ENCODE assay signal across 7 mouse cellular contexts in genomic region chr9:53990921-53991320, GRCm38 (mm10). TPM values are rescaled to one million over a fixed set of nuclear protein-coding genes. Genes with fewer than 3 reads are reported as not detected.
DNase-seq lines count a peak whose midpoint lies in the region; ATAC-seq and TF ChIP-seq lines count a peak whose summit lies in the region.

No protein-coding gene starts in this region.

- no peak overlapping the region for H3K9ac ChIP-seq in liver, adult 2 months (ENCODE audit: low read depth, low read length)
- H3K9ac ChIP-seq in liver, embryonic 11.5 days (ENCODE audit: low read depth, low read length) = no peak overlapping the region
- no peak overlapping the region for H3K9ac ChIP-seq in hindbrain, embryonic 16.5 days (ENCODE audit: low read depth, low read length)
- H3K9ac ChIP-seq in lung, embryonic 14.5 days = no peak overlapping the region

- H3K79me2 ChIP-seq in liver, adult 2 months (ENCODE audit: control insufficient read depth, insufficient read depth, low read length) = no peaks in the 10 kb centered on the region

- ATAC-seq in liver, embryonic 11.5 days (replicated peaks; ENCODE audit: low FRiP score) = no peak
- ATAC-seq in Patski = no peak
- ATAC-seq in hindbrain, embryonic 16.5 days = peak; percentile 92
- peak; percentile 84 for ATAC-seq in lung, embryonic 14.5 days (ENCODE audit: insufficient read depth)

- H3K27me3 ChIP-seq in liver, adult 2 months (ENCODE audit: control insufficient read depth, insufficient read depth, low read length) = 0 out of 2 replicates have a peak, but pooled peaks cover 3% of the 10 kb centered on the region
- no peaks in the 10 kb centered on the region for H3K27me3 ChIP-seq in liver, embryonic 11.5 days (replicated peaks; ENCODE audit: control insufficient read depth, insufficient read depth, low read length)
- H3K27me3 ChIP-seq in Patski = peaks cover 11% of the 10 kb centered on the region
- no peaks in the 10 kb centered on the region; the same call in 1 of the 2 replicates for H3K27me3 ChIP-seq in hindbrain, embryonic 16.5 days (replicated peaks; ENCODE audit: control insufficient read depth, insufficient read depth, low read length)
- H3K27me3 ChIP-seq in lung, embryonic 14.5 days (ENCODE audit: insufficient read depth, low read length) = no peaks in the 10 kb centered on the region

- POLR2A ChIA-PET in Patski (lab: Charles Lee) = no interaction called here

- peak; percentile 25 for DNase-seq in liver, adult 2 months (ENCODE audit: extremely low read depth, low read depth, low spot score)
- DNase-seq in liver, embryonic 11.5 days (ENCODE audit: low spot score) = no peak
- DNase-seq in Patski (ENCODE audit: low read depth, low spot score) = no peak
- DNase-seq in embryo, embryonic 11 days = peak; percentile 81
- peak; percentile 88 for DNase-seq in lung, embryonic 14.5 days
- DNase-seq in retina, postnatal 7 days (ENCODE audit: low read depth, low spot score) = peak; percentile 61

- no peak for TF ChIP-seq POLR2A in liver, adult 2 months (IDR thresholded peaks at IDR 0.05; ENCODE audit: extremely low read depth, insufficient read depth, low read length)

- CTCF ChIA-PET in Patski (lab: Charles Lee) = interaction anchor here (1.0 kb wide), 1 partner anchor 85 kb away, joined by 3 read pairs; no protein-coding TSS in a partner anchor

- no peak overlapping the region for H3K4me2 ChIP-seq in liver, embryonic 11.5 days
- H3K4me2 ChIP-seq in hindbrain, embryonic 16.5 days (ENCODE audit: low read length) = no peak overlapping the region
- H3K4me2 ChIP-seq in lung, embryonic 14.5 days = no peak overlapping the region

- H3K4me1 ChIP-seq in liver, adult 2 months (ENCODE audit: control insufficient read depth, insufficient read depth, low read length) = no peaks in the 10 kb centered on the region
- H3K4me1 ChIP-seq in liver, embryonic 11.5 days (replicated peaks; ENCODE audit: control insufficient read depth, insufficient read depth, low read length) = no peaks in the 10 kb centered on the region
- no peaks in the 10 kb centered on the region for H3K4me1 ChIP-seq in hindbrain, embryonic 16.5 days (ENCODE audit: control insufficient read depth, insufficient read depth, low read depth, low read length)
- H3K4me1 ChIP-seq in lung, embryonic 14.5 days (ENCODE audit: insufficient read depth) = no peaks in the 10 kb centered on the region

- WGBS in liver, adult 2 months = 2% methylated on average over 3 of the region's 3 CpGs
- 5% methylated on average over 3 of the region's 3 CpGs for WGBS in liver, embryonic 11.5 days
- 6% methylated on average over 3 of the region's 3 CpGs for WGBS in hindbrain, embryonic 16.5 days
- WGBS in lung, embryonic 14.5 days = 5% methylated on average over 3 of the region's 3 CpGs

- H3K36me3 ChIP-seq in liver, adult 2 months (ENCODE audit: control insufficient read depth, insufficient read depth, low read length) = no peaks in the 10 kb centered on the region
- no peaks in the 10 kb centered on the region for H3K36me3 ChIP-seq in liver, embryonic 11.5 days (ENCODE audit: control insufficient read depth, insufficient read depth, low read length)
- H3K36me3 ChIP-seq in hindbrain, embryonic 16.5 days (ENCODE audit: control insufficient read depth, insufficient read depth, low read length) = no peaks in the 10 kb centered on the region
- H3K36me3 ChIP-seq in lung, embryonic 14.5 days (ENCODE audit: insufficient read depth) = no peaks in the 10 kb centered on the region

- H3K4me3 ChIP-seq in liver, adult 2 months (ENCODE audit: insufficient read depth, low read depth, low read length) = no peak overlapping the region
- H3K4me3 ChIP-seq in liver, embryonic 11.5 days (ENCODE audit: low read depth, low read length) = no peak overlapping the region
- H3K4me3 ChIP-seq in hindbrain, embryonic 16.5 days (ENCODE audit: low read length) = no peak overlapping the region
- no peak overlapping the region for H3K4me3 ChIP-seq in lung, embryonic 14.5 days (ENCODE audit: low read depth, low read length)

- peak; percentile 53 for TF ChIP-seq CTCF in liver, adult 2 months (IDR thresholded peaks at IDR 0.05; ENCODE audit: low read depth, low read length)
- peak; percentile 64 for TF ChIP-seq CTCF in Patski (IDR thresholded peaks at IDR 0.05)
- TF ChIP-seq CTCF in lung, embryonic 14.5 days (IDR thresholded peaks at IDR 0.05; ENCODE audit: low read depth) = peak; percentile 89

- H3K9me3 ChIP-seq in liver, embryonic 11.5 days (ENCODE audit: control insufficient read depth, low read length) = no peaks in the 10 kb centered on the region
- no peaks in the 10 kb centered on the region for H3K9me3 ChIP-seq in hindbrain, embryonic 16.5 days (ENCODE audit: control insufficient read depth, low read length)
- no peaks in the 10 kb centered on the region for H3K9me3 ChIP-seq in lung, embryonic 14.5 days (ENCODE audit: low read depth, low read length)

- in situ Hi-C loops in Patski (cut with MboI; ENCODE audit: low pct_unique_long_range_greater_than_20kb) = loop anchor here (5.0 to 10.0 kb wide), 4 partner anchors 109 to 424 kb away; no protein-coding TSS in a partner anchor

- no peak overlapping the region for H3K27ac ChIP-seq in liver, adult 2 months (replicated peaks; ENCODE audit: insufficient read depth, low read depth, low read length)
- no peak overlapping the region for H3K27ac ChIP-seq in liver, embryonic 11.5 days (ENCODE audit: low read depth, low read length)
- H3K27ac ChIP-seq in hindbrain, embryonic 16.5 days (ENCODE audit: low read depth, low read length) = no peak overlapping the region
- no peak overlapping the region for H3K27ac ChIP-seq in lung, embryonic 14.5 days (ENCODE audit: low read depth)

RNA-seq across cellular contexts. Expression of gene Elmod1, which starts 15.8 kb away (rescaled TPM):
- total RNA-seq in liver, adult 2 months (2014; rRNA removed) = 0.07 TPM in 1 of 2 replicates, not detected in the other
- not detected in 2 replicates for polyA plus RNA-seq in liver, adult 2 months (2012; rRNA removed)
- polyA plus RNA-seq in liver, embryonic 11.5 days (2014; fragmentation: Nextera tagmentation; extraction: Ambion mirVana) = 0.07 TPM in 1 of 2 replicates, not detected in the other
- polyA plus RNA-seq in Patski (2021) = 11.4 TPM
- 14.6 and 19.9 TPM in 2 replicates for polyA plus RNA-seq in hindbrain, embryonic 16.5 days (2015; fragmentation: Nextera tagmentation; extraction: Ambion mirVana)
- polyA plus RNA-seq in lung, embryonic 14.5 days (2014; fragmentation: Nextera tagmentation; extraction: Ambion mirVana) = not detected in 2 replicates

Comparison
In these comparisons a context has a peak if more than half of its experiments do, and no peak if none do; other contexts are left out.
1. DNase-seq: peak in liver, adult 2 months (single experiment), embryo, embryonic 11 days (single experiment), lung, embryonic 14.5 days (single experiment) and retina, postnatal 7 days (single experiment); none in liver, embryonic 11.5 days (single experiment) and Patski (single experiment).
2. ATAC-seq: peak in hindbrain, embryonic 16.5 days (single experiment) and lung, embryonic 14.5 days (single experiment); none in liver, embryonic 11.5 days (single experiment) and Patski (single experiment).
3. RNA of gene Elmod1, which starts 15.8 kb away (polyA plus RNA-seq): 14.6 to 19.9 TPM in hindbrain, embryonic 16.5 days and 11.4 TPM in Patski (single experiment); 0.07 TPM in liver, embryonic 11.5 days, not detected in lung, embryonic 14.5 days and not detected in liver, adult 2 months; every median in the first group is over 10 times any median in the second.
4. Peak in every context shown above with its lines, with median percentiles within 50 percentile points of each other: CTCF ChIP-seq.